Mouse (Mus musculus) spleen, adult 2 months (tissue): ENCODE results near the gene Srebf2.

Source experiments
- CTCF ChIP-seq: fragments of 200-500 bp; IDR thresholded peaks from 2 replicates; pipeline ENCODE4 v1.5.1; 2011; ENCODE audit warnings: mild to moderate bottlenecking, inconsistent platforms; ENCODE audit not compliant: insufficient read depth, insufficient read length, insufficient replicate concordance; ENCODE audit errors: extremely low read depth
- POLR2A ChIP-seq: fragments of 200-500 bp; IDR thresholded peaks from 2 replicates; pipeline ENCODE4 v1.6.1; 2011; ENCODE audit warnings: low read depth, low read length, inconsistent platforms

GRCm38 (mm10) chr15:82184656-82185055 lies 37.7 kb downstream of the Srebf2 start:
- TF ChIP-seq POLR2A (no peak), CTCF (no peak)
